Mouse (Mus musculus) heart, adult 2 months (tissue): ENCODE measurements around the gene Kcnj1. TPM values are rescaled to one million over a fixed set of nuclear protein-coding genes. Genes with fewer than 3 reads are reported as not detected.

Source experiments
- DNase-seq, 2 experiments: peaks; one replicate each; pipeline ENCODE4 v3.0.0; 2021
- H3K27ac ChIP-seq: fragments of 200-600 bp; 2 replicates; pipeline ENCODE4 v1.8.1; 2022
- H3K27me3 ChIP-seq: fragments of 200-500 bp; 2 replicates; pipeline ENCODE4 v1.6.1; 2012; ENCODE audit warnings: mild to moderate bottlenecking, low read length, inconsistent platforms, mixed read lengths; ENCODE audit not compliant: control insufficient read depth, insufficient read depth
- H3K36me3 ChIP-seq: fragments of 200-500 bp; 2 replicates; pipeline ENCODE4 v1.6.1; 2012; ENCODE audit warnings: low read length, inconsistent platforms; ENCODE audit not compliant: control insufficient read depth, insufficient read depth
- H3K4me1 ChIP-seq: fragments of 200-500 bp; 2 replicates; pipeline ENCODE4 v1.6.1; 2011; ENCODE audit warnings: low read length; ENCODE audit not compliant: control insufficient read depth, insufficient read depth
- H3K4me3 ChIP-seq: fragments of 200-600 bp; 2 replicates; pipeline ENCODE4 v1.8.1; 2022
- H3K79me2 ChIP-seq: fragments of 200-500 bp; replicated peaks from 2 replicates; pipeline ENCODE4 v1.6.1; 2012; ENCODE audit warnings: mild to moderate bottlenecking, inconsistent platforms, low read length, moderate library complexity, mixed read lengths; ENCODE audit not compliant: control insufficient read depth, insufficient read depth
- H3K9ac ChIP-seq: fragments of 200-500 bp; 2 replicates; pipeline ENCODE4 v1.6.1; 2012; ENCODE audit warnings: low read depth, mild to moderate bottlenecking, control low read depth, inconsistent platforms, low read length, mixed read lengths
- CTCF ChIP-seq: fragments of 200-600 bp; IDR thresholded peaks from 2 replicates; pipeline ENCODE4 v1.8.1; 2022; ENCODE audit warnings: antibody characterized with exemption, mild to moderate bottlenecking, moderate library complexity
- EP300 ChIP-seq: fragments of 200-500 bp; IDR thresholded peaks from 2 replicates; pipeline ENCODE4 v1.6.1; 2011; ENCODE audit warnings: low read depth, low read length, control low read depth; ENCODE audit not compliant: insufficient read depth
- POLR2A ChIP-seq: fragments of 200-500 bp; IDR thresholded peaks from 2 replicates; pipeline ENCODE4 v1.6.1; 2011; ENCODE audit warnings: mild to moderate bottlenecking, low read depth, low read length, control low read depth; ENCODE audit not compliant: insufficient read depth
- WGBS: fragments of 180-500 bp; shearing (Covaris S2); methylation state at CpG from one replicate; pipeline ENCODE4 v1.1.7; 2018; 5-methylcytosine and 5-hydroxymethylcytosine counted together
- intact Hi-C: fragments of 180-260 bp; cut with DNase I; formaldehyde crosslinking; loops from one replicate; pipeline ENCODE4 v1.15.1; 2025
- polyA plus RNA-seq: library from polyadenylated mRNA; depleted of rRNA; stranded (reverse); fragments of >200 nt; gene quantifications from 2 replicates; pipeline ENCODE4 v1.2.3, GENCODE M21; 2012
- total RNA-seq, 2 experiments: library from RNA; stranded (reverse); gene quantifications; 2 replicates each; pipeline ENCODE4 v1.2.3; 2021

Kcnj1 gene
- total and polyA plus RNA-seq, 3 experiments = not detected

GRCm38 (mm10) chr9:32360770-32361169, 11.5 kb upstream of the Kcnj1 start:
- Histone ChIP-seq H3K4me3 (no peak overlapping the region), H3K27me3 (no peaks in the 10 kb centered on the region), H3K4me1 (no peaks in the 10 kb centered on the region), H3K79me2 (no peaks in the 10 kb centered on the region), H3K36me3 (no peaks in the 10 kb centered on the region), H3K27ac (no peak overlapping the region), H3K9ac (no peak overlapping the region)
- TF ChIP-seq POLR2A (no peak), EP300 (no peak), CTCF (no peak)
- intact Hi-C loops = no loop called here
- WGBS = 83% methylated on average over 1 of the region's 1 CpGs
- DNase-seq = no peak

GRCm38 (mm10) chr9:32368812-32369211, 3.5 kb upstream of the Kcnj1 start:
- no peak for DNase-seq
- no peak for TF ChIP-seq EP300
- TF ChIP-seq CTCF = no peak
- TF ChIP-seq POLR2A = no peak
- Histone ChIP-seq H3K36me3 (no peaks in the 10 kb centered on the region), H3K27ac (no peak overlapping the region), H3K4me3 (no peak overlapping the region), H3K79me2 (no peaks in the 10 kb centered on the region), H3K4me1 (no peaks in the 10 kb centered on the region), H3K27me3 (no peaks in the 10 kb centered on the region), H3K9ac (no peak overlapping the region)
- WGBS = 34% methylated on average over 2 of the region's 2 CpGs
- intact Hi-C loops = no loop called here

DNA sequence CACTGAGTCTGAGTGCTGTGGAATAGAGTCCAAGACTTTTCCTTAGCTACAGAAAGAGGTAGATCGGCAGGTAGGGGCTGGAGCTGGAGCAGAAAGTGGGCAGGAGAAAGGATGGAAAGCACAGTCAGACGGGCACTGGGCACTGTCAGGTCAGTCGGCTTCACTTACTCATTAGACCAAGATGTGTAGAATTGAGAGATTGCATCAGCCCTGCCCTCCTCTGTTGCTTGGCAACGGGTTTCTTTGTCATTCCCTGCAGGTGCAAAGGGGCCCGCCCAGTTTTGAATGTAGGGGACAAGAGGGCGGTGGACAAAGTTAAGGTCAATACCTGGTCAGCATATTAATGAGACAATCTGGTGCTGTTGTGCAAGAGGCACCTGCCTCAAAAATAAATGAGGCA, 2.9 kb upstream of the Kcnj1 start:
- Histone ChIP-seq H3K36me3 (no peaks in the 10 kb centered on the region), H3K4me3 (no peak overlapping the region), H3K9ac (no peak overlapping the region), H3K27ac (no peak overlapping the region), H3K4me1 (no peaks in the 10 kb centered on the region), H3K27me3 (no peaks in the 10 kb centered on the region), H3K79me2 (no peaks in the 10 kb centered on the region)
- TF ChIP-seq CTCF = no peak
- TF ChIP-seq POLR2A = no peak
- TF ChIP-seq EP300 = no peak
- 66% methylated on average over 6 of the region's 6 CpGs for WGBS
- intact Hi-C loops = no loop called here
- DNase-seq = no peak

DNA sequence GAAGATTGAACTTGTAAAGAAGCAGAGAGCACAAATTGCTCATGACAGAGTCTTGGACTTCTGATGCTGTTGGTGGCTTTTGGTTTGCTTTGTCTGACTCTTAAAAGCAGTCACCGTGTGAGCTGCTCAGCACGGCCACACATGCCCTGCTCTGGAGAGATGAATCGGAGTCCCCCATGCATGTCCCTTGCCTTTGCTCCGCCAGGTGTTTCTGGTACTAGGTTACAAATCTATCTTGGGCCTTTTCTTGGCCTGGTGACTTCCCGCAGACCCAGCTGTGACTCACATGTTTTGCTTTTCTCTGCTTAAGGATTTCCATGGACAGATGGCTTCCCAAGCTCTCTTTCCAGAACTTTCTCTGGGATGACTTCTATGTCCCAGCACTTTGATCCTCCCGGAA, 1.4 kb downstream of the Kcnj1 start:
- Histone ChIP-seq H3K27me3 (no peaks in the 10 kb centered on the region), H3K9ac (no peak overlapping the region), H3K36me3 (no peaks in the 10 kb centered on the region), H3K27ac (no peak overlapping the region), H3K4me3 (no peak overlapping the region), H3K79me2 (no peaks in the 10 kb centered on the region), H3K4me1 (no peaks in the 10 kb centered on the region; the same call in 1 of the 2 replicates)
- intact Hi-C loops = no loop called here
- whole genome bisulfite sequencing = 91% methylated on average over 6 of the region's 6 CpGs
- no peak for DNase-seq
- TF ChIP-seq EP300 (no peak), POLR2A (no peak), CTCF (no peak)

DNA sequence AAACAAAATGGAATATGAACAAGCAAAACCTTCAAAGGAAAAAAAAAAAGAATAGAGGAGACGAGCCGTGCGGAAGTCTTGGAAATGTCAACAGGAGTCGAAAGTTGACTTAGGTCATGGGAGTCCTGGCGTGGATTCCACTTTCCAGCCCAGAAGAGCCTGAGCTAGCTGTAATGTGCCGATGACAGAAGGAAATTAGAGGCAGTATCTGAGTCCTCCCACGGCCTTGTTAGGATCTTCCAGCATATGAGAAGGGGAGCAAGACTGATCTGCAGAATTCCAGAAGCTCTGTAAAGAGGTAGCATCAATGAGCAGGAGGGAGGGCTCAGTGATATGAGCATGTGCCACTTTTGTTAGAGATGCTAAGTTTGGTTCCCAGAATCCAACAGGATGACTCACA, 3.7 kb downstream of the Kcnj1 start:
- H3K27ac ChIP-seq = no peak overlapping the region
- no peaks in the 10 kb centered on the region; the same call in 1 of the 2 replicates for H3K4me1 ChIP-seq
- no peak overlapping the region for H3K4me3 ChIP-seq
- peak in 1 of 2 experiments; percentile 27 for DNase-seq
- no peaks in the 10 kb centered on the region for H3K79me2 ChIP-seq
- H3K36me3 ChIP-seq = no peaks in the 10 kb centered on the region
- TF ChIP-seq EP300 = no peak
- TF ChIP-seq CTCF = no peak
- TF ChIP-seq POLR2A = no peak
- H3K27me3 ChIP-seq = no peaks in the 10 kb centered on the region
- H3K9ac ChIP-seq = no peak overlapping the region
- WGBS = 45% methylated on average over 7 of the region's 7 CpGs
- intact Hi-C loops = no loop called here

DNA sequence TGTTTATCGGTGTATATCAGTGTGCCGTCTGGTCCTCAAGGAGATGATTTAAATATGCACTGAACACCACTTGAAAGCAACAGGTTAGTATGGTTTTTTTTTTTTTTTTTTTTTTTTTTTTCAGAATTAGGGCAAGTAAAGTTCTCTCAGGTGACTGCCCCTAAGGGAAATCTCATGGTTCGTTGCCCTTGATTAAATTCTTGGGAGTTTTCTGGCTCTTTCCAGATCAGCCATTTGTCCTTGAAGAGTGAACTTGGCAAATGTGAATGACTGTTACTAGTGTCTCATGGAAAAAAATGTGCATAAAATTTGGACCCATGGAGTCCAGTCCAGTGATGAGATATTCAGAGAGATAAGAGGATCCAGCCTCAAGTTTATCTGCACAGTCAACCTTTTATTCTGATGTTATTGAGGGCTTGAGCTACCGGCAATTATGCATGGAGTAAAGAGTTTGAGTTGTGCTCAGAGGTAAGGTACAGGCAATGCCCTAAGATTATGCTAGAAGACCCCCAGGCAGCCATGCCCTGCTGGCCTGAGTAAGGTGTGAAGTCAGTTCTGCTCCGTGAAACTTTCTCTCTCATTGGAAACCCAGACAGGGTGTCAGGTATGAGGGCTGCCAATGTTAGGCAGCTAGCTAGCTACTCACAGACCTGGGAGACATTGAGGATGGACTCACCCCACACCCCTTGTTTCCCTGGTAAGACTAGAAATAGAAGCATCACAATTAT, 4.7 kb downstream of the Kcnj1 start:
- Histone ChIP-seq H3K79me2 (no peaks in the 10 kb centered on the region), H3K4me1 (no peaks in the 10 kb centered on the region; the same call in 1 of the 2 replicates), H3K4me3 (no peak overlapping the region), H3K27ac (no peak overlapping the region), H3K9ac (no peak overlapping the region), H3K36me3 (no peaks in the 10 kb centered on the region), H3K27me3 (no peaks in the 10 kb centered on the region)
- 81% methylated on average over 5 of the region's 5 CpGs for WGBS
- intact Hi-C loops = no loop called here
- DNase-seq = no peak
- no peak for TF ChIP-seq CTCF
